Mouse (Mus musculus) monocyte, adult 59 days (primary cell): ENCODE data around the gene Gm7982. TPM values are rescaled to one million over a fixed set of nuclear protein-coding genes. Genes with fewer than 3 reads are reported as not detected.

Source experiments
- total RNA-seq, 2 experiments: library from RNA; stranded (reverse); gene quantifications; one replicate each; pipeline ENCODE4 v1.2.4; 2023

Gene Gm7982
- not detected for total RNA-seq

GRCm38 (mm10) chr5:95741714-95742113 is at the start of gene Gm7982:
Gene Gm7982, plus strand, starts transcription at chr5:95742014.

GRCm38 (mm10) chr5:95736073-95736472 is 5.7 kb upstream of the Gm7982 start, which contains the start of gene Gm7978:
Gene Gm7978, minus strand, starts transcription at chr5:95736173.

DNA sequence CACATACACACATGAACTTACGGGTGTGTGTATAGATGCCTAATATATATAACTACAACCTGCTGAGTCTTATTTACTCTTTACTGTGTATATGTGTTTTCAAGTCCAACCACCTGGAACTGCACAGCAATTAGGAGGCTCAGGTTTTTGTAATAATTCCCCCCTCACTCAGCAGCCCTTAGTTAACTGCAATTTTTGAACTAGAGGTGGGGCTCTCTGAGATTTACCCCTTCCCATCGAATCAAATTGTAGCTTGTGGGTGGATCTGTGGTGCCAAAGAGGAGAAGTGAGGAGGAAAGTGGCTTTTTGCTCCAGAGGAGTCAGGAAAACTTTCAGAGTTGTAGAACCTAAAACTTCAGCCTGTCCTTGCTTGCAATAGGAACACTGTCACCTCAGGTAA is 33.9 kb downstream of the Gm7982 start, which contains the start of gene E330014E10Rik:
Gene E330014E10Rik, plus strand, starts transcription at position 301 of the 400 bp plus-strand sequence.

Other genes with a start within 250 kb of the Gm7982 start
- not detected for gene Gm3286, start 231.3 kb upstream of the Gm7982 start, total RNA-seq
- gene Gm7971, start 147.1 kb upstream of the Gm7982 start, total RNA-seq, result not detected
- not detected for gene Gm7978, start 5.8 kb upstream of the Gm7982 start, total RNA-seq
- not detected for gene E330014E10Rik, start 34.0 kb downstream of the Gm7982 start, total RNA-seq
- 1 to 10 TPM; 1.7 to 5.2 TPM for gene Cxcl13, start 214.9 kb downstream of the Gm7982 start, total RNA-seq